Mouse (Mus musculus) cerebellum, adult 2 months (tissue): ENCODE results near the gene Slc13a5.

Source experiments
- CTCF ChIP-seq: fragments of 200-500 bp; IDR thresholded peaks from 2 replicates; pipeline ENCODE4 v1.5.1; 2011; ENCODE audit warnings: low read depth, mild to moderate bottlenecking, control low read depth, low read length, moderate library complexity, borderline replicate concordance; ENCODE audit not compliant: insufficient read depth
- POLR2A ChIP-seq: fragments of 200-500 bp; IDR thresholded peaks from 2 replicates; pipeline ENCODE4 v1.6.1; 2011; ENCODE audit warnings: low read length, control low read depth, borderline replicate concordance; ENCODE audit not compliant: insufficient read depth

DNA sequence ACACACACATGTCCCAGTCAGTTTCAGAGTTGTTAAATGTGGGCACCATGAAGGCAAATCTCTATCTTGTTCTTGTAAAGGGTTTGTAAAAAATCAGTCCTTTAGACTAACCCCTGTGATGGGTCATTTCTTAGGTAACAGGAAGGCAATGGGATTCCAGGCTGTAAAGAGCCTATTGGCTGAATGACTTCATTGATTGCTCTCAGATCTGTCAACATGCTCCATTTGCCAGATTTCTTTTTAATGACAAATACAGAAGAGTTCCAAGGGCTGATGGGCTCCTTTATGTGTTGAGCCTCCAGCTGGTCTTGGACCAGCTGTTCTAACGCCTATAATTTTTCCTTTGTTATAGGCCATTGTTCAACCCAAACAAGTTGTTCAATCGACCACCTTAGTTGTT lies 26.1 kb upstream of the Slc13a5 start:
- no peak for TF ChIP-seq CTCF
- no peak for TF ChIP-seq POLR2A
